Mouse (Mus musculus) heart, embryonic 10.5 days (tissue): ENCODE measurements at regions not wholly inside any gene's neighbourhood (a gene's known extent, or its start where the extent isn't known, plus 50 kb on each side); places are given as distances from the start of the nearest gene placed in this dataset.

Experiments used
- DNase-seq: peaks from one replicate; pipeline ENCODE4 v3.0.0-alpha.2; 2017; ENCODE audit warnings: low spot score
- H3K27ac ChIP-seq: fragments of 300-500 bp; sonication (generic); 2 replicates; pipeline ENCODE4 v1.5.1; 2016; ENCODE audit warnings: mild to moderate bottlenecking
- H3K27me3 ChIP-seq: fragments of 300-500 bp; sonication (generic); 2 replicates; pipeline ENCODE4 v1.6.1; 2016; ENCODE audit warnings: mild to moderate bottlenecking; ENCODE audit not compliant: poor library complexity, insufficient read depth, severe bottlenecking
- H3K36me3 ChIP-seq: fragments of 300-500 bp; sonication (generic); 2 replicates; pipeline ENCODE4 v1.6.1; 2016; ENCODE audit warnings: mild to moderate bottlenecking, moderate library complexity
- H3K4me1 ChIP-seq: fragments of 300-500 bp; sonication (generic); 2 replicates; pipeline ENCODE4 v1.6.1; 2016; ENCODE audit warnings: mild to moderate bottlenecking
- H3K4me3 ChIP-seq: fragments of 300-500 bp; sonication (generic); 2 replicates; pipeline ENCODE4 v1.5.1; 2016; ENCODE audit warnings: mild to moderate bottlenecking, moderate library complexity
- H3K9me3 ChIP-seq: fragments of 300-500 bp; sonication (generic); 2 replicates; pipeline ENCODE4 v1.6.1; 2016; ENCODE audit warnings: mild to moderate bottlenecking, moderate library complexity
- WGBS: fragments of 180-500 bp; shearing (Covaris S2); methylation state at CpG from one replicate; pipeline ENCODE4 v1.1.7; 2016; 5-methylcytosine and 5-hydroxymethylcytosine counted together

- no peaks in the 10 kb centered on the region for H3K9me3 ChIP-seq
- H3K27me3 ChIP-seq, result no peaks in the 10 kb centered on the region
- no peak overlapping the region for H3K4me3 ChIP-seq
- no peak for DNase-seq
- no peak overlapping the region for H3K27ac ChIP-seq
- peaks cover 30% of the 10 kb centered on the region for H3K4me1 ChIP-seq
- WGBS, result 57% methylated on average over 16 of the region's 16 CpGs
- H3K36me3 ChIP-seq, result no peaks in the 10 kb centered on the region
Measured at GRCm38 (mm10) chr2:72753788-72754713, 226.2 kb downstream of the Sp3 start.

GRCm38 (mm10) chr2:72763454-72763853, 216.8 kb downstream of the Sp3 start:
- Histone ChIP-seq H3K27me3 (no peaks in the 10 kb centered on the region), H3K27ac (no peak overlapping the region), H3K36me3 (no peaks in the 10 kb centered on the region), H3K4me3 (no peak overlapping the region), H3K4me1 (no peaks in the 10 kb centered on the region), H3K9me3 (no peaks in the 10 kb centered on the region)
- 81% methylated on average over 5 of the region's 5 CpGs for WGBS
- DNase-seq, result no peak

- DNase-seq, result no peak
- H3K4me1 ChIP-seq, result no peaks in the 10 kb centered on the region
- H3K27ac ChIP-seq, result no peak overlapping the region
- H3K9me3 ChIP-seq, result no peaks in the 10 kb centered on the region
- no peaks in the 10 kb centered on the region for H3K27me3 ChIP-seq
- no peak overlapping the region for H3K4me3 ChIP-seq
- no peaks in the 10 kb centered on the region for H3K36me3 ChIP-seq
- 72% methylated on average over 11 of the region's 11 CpGs for WGBS
Measured at GRCm38 (mm10) chr2:72769030-72769630, 211.1 kb downstream of the Sp3 start.

GRCm38 (mm10) chr2:72773401-72773800, 206.8 kb downstream of the Sp3 start:
- H3K4me1 ChIP-seq, result 0 out of 2 replicates have a peak, but pooled peaks cover 3% of the 10 kb centered on the region
- H3K36me3 ChIP-seq, result no peaks in the 10 kb centered on the region
- no peaks in the 10 kb centered on the region for H3K27me3 ChIP-seq
- H3K4me3 ChIP-seq, result no peak overlapping the region
- no peak for DNase-seq
- H3K9me3 ChIP-seq, result no peaks in the 10 kb centered on the region
- WGBS, result 81% methylated on average over 4 of the region's 4 CpGs
- H3K27ac ChIP-seq, result no peak overlapping the region

GRCm38 (mm10) chr2:72777330-72777729, 202.9 kb downstream of the Sp3 start:
- Histone ChIP-seq H3K9me3 (no peaks in the 10 kb centered on the region), H3K4me3 (no peak overlapping the region), H3K27me3 (no peaks in the 10 kb centered on the region), H3K4me1 (0 out of 2 replicates have a peak, but pooled peaks cover 4% of the 10 kb centered on the region), H3K27ac (no peak overlapping the region), H3K36me3 (no peaks in the 10 kb centered on the region)
- 52% methylated on average over 3 of the region's 3 CpGs for WGBS
- DNase-seq, result no peak

- no peaks in the 10 kb centered on the region for H3K9me3 ChIP-seq
- no peaks in the 10 kb centered on the region for H3K27me3 ChIP-seq
- no peak overlapping the region for H3K4me3 ChIP-seq
- H3K27ac ChIP-seq, result no peak overlapping the region; the same call in 1 of the 2 replicates
- no peaks in the 10 kb centered on the region for H3K36me3 ChIP-seq
- H3K4me1 ChIP-seq, result 0 out of 2 replicates have a peak, but pooled peaks cover 6% of the 10 kb centered on the region
- no peak for DNase-seq
- WGBS, result 85% methylated on average over 8 of the region's 8 CpGs
Measured at GRCm38 (mm10) chr2:72777806-72778510, 202.3 kb downstream of the Sp3 start.

GRCm38 (mm10) chr2:72779268-72780163, 200.7 kb downstream of the Sp3 start:
- 87% methylated on average over 7 of the region's 7 CpGs for WGBS
- H3K27ac ChIP-seq, result 0 out of 2 replicates have a peak overlapping the region, but pooled peaks have one; percentile 17
- DNase-seq, result peak; percentile 61

GRCm38 (mm10) chr2:72781369-72782275, 198.6 kb downstream of the Sp3 start:
- H3K9me3 ChIP-seq, result no peaks in the 10 kb centered on the region
- H3K4me1 ChIP-seq, result peaks cover 21% of the 10 kb centered on the region
- H3K27ac ChIP-seq, result no peak overlapping the region
- no peak overlapping the region for H3K4me3 ChIP-seq
- DNase-seq, result peak; percentile 52
- 84% methylated on average over 15 of the region's 15 CpGs for WGBS
- H3K27me3 ChIP-seq, result no peaks in the 10 kb centered on the region
- no peaks in the 10 kb centered on the region for H3K36me3 ChIP-seq

More at GRCm38 (mm10) chr2:72779268-72780163, 200.7 kb downstream of the Sp3 start:
- Histone ChIP-seq H3K4me3 (no peak overlapping the region), H3K9me3 (no peaks in the 10 kb centered on the region), H3K4me1 (peaks cover 11% of the 10 kb centered on the region; the same call in 1 of the 2 replicates), H3K36me3 (no peaks in the 10 kb centered on the region), H3K27me3 (no peaks in the 10 kb centered on the region)

- Histone ChIP-seq H3K4me1 (peaks cover 21% of the 10 kb centered on the region), H3K4me3 (no peak overlapping the region), H3K36me3 (no peaks in the 10 kb centered on the region), H3K27me3 (no peaks in the 10 kb centered on the region), H3K9me3 (no peaks in the 10 kb centered on the region), H3K27ac (0 out of 2 replicates have a peak overlapping the region, but pooled peaks have one; percentile 10)
- 58% methylated on average over 7 of the region's 7 CpGs for WGBS
- DNase-seq, result peak; percentile 28
Measured at GRCm38 (mm10) chr2:72782355-72782754, 197.9 kb downstream of the Sp3 start.

GRCm38 (mm10) chr2:72785365-72786043, 194.7 kb downstream of the Sp3 start:
- Histone ChIP-seq H3K4me1 (peaks cover 18% of the 10 kb centered on the region), H3K27me3 (no peaks in the 10 kb centered on the region), H3K36me3 (no peaks in the 10 kb centered on the region), H3K9me3 (no peaks in the 10 kb centered on the region), H3K4me3 (no peak overlapping the region), H3K27ac (no peak overlapping the region)
- 82% methylated on average over 8 of the region's 8 CpGs for WGBS
- DNase-seq, result no peak
